Mouse (Mus musculus) hindbrain, embryonic 15.5 days (tissue): Measurements from ENCODE around the gene Ttll5. TPM values are rescaled to one million over a fixed set of nuclear protein-coding genes. Genes with fewer than 3 reads are reported as not detected.

Source experiments
- ATAC-seq: fragments of 200-750 bp; cut with Nextera tagmentation; 2 replicates; pipeline ENCODE4 v1.8.0; 2017; ENCODE audit warnings: low read depth, moderate number of reproducible peaks, moderate TSS enrichment; ENCODE audit not compliant: low FRiP score
- H3K27ac ChIP-seq: fragments of 300-500 bp; sonication (generic); replicated peaks from 2 replicates; pipeline ENCODE4 v1.5.1; 2015; ENCODE audit warnings: mild to moderate bottlenecking, inconsistent platforms
- H3K27me3 ChIP-seq: fragments of 300-500 bp; sonication (generic); 2 replicates; pipeline ENCODE4 v1.6.1; 2015; ENCODE audit warnings: control low read depth, inconsistent platforms
- H3K36me3 ChIP-seq: fragments of 300-500 bp; sonication (generic); 2 replicates; pipeline ENCODE4 v1.6.1; 2015; ENCODE audit warnings: control low read depth, inconsistent platforms
- H3K4me1 ChIP-seq: fragments of 300-500 bp; sonication (generic); replicated peaks from 2 replicates; pipeline ENCODE4 v1.6.1; 2015; ENCODE audit warnings: control low read depth, inconsistent platforms
- H3K4me2 ChIP-seq: fragments of 300-500 bp; sonication (generic); 2 replicates; pipeline ENCODE4 v1.6.1; 2015; ENCODE audit warnings: moderate library complexity, mild to moderate bottlenecking, inconsistent platforms
- H3K4me3 ChIP-seq: fragments of 300-500 bp; sonication (generic); 2 replicates; pipeline ENCODE4 v1.5.1; 2015; ENCODE audit warnings: mild to moderate bottlenecking, inconsistent platforms
- H3K9ac ChIP-seq: fragments of 300-500 bp; sonication (generic); 2 replicates; pipeline ENCODE4 v1.6.1; 2015; ENCODE audit warnings: inconsistent platforms
- H3K9me3 ChIP-seq: fragments of 300-500 bp; sonication (generic); 2 replicates; pipeline ENCODE4 v1.6.1; 2016; ENCODE audit warnings: control low read depth, inconsistent platforms
- WGBS: fragments of 180-500 bp; shearing (Covaris S2); methylation state at CpG from one replicate; pipeline ENCODE4 v1.1.7; 2015; 5-methylcytosine and 5-hydroxymethylcytosine counted together
- polyA plus RNA-seq: library from polyadenylated mRNA; unstranded; fragments of >200 nt; fragmentation: Nextera tagmentation; extraction: Ambion mirVana; gene quantifications from 2 replicates; pipeline ENCODE4 v1.2.1, GENCODE M21; 2015

Gene Ttll5
- polyA plus RNA-seq, 1 experiment from 2014 or later = 11.8 TPM

DNA sequence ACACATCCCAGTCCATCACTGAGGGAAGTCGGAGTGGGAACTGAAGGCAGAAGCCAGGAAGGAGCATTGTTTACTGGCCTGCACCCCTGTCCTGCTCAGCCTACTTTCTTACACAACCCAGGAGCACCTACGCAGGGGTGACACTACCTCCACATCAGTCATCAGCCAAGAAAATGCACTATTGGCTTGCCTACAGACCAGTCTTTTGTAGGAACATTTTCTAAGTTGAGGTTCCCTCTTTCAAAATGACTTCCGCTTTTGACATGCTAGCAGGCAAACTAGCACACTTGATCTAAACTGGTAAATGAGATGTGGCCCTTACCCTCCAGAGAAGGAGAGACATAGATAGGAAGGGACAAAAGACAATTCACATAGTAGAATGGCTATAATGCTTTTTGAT, 60.6 kb downstream of the Ttll5 start:
- Histone ChIP-seq H3K4me1 (peaks cover under 1% of the 10 kb centered on the region; the same call in 1 of the 2 replicates), H3K4me3 (no peak overlapping the region), H3K36me3 (peaks cover 5% of the 10 kb centered on the region; the same call in 1 of the 2 replicates), H3K9ac (no peak overlapping the region), H3K27ac (no peak overlapping the region), H3K9me3 (no peaks in the 10 kb centered on the region), H3K27me3 (no peaks in the 10 kb centered on the region), H3K4me2 (no peak overlapping the region)
- 97% methylated on average over 3 of the region's 3 CpGs for WGBS
- no peak for ATAC-seq

DNA sequence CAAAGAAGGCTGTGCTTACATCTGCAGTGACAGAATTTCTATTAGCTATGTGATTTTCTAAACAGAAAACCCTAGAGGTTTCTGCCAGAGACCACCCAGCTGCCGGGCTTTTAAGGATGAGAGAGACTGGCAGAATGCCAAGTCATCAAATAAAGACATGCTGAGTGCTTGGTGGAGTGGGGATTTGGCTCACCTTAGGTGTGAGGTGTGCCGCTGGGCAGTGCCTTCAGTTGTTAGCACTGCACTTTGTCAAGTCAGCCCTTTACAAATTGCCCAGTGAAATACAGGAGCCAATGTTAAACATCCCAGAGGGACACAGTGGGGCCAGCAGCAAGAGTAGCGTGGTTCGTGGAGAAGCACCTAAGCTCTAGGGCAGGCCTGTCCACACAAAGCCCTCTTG, 65.6 kb downstream of the Ttll5 start:
- Histone ChIP-seq H3K4me2 (no peak overlapping the region), H3K9me3 (no peaks in the 10 kb centered on the region), H3K4me1 (no peaks in the 10 kb centered on the region; the same call in 1 of the 2 replicates), H3K4me3 (no peak overlapping the region), H3K36me3 (peaks cover 14% of the 10 kb centered on the region), H3K27me3 (no peaks in the 10 kb centered on the region), H3K27ac (no peak overlapping the region), H3K9ac (no peak overlapping the region)
- WGBS = 35% methylated on average over 4 of the region's 4 CpGs
- ATAC-seq = no peak

DNA sequence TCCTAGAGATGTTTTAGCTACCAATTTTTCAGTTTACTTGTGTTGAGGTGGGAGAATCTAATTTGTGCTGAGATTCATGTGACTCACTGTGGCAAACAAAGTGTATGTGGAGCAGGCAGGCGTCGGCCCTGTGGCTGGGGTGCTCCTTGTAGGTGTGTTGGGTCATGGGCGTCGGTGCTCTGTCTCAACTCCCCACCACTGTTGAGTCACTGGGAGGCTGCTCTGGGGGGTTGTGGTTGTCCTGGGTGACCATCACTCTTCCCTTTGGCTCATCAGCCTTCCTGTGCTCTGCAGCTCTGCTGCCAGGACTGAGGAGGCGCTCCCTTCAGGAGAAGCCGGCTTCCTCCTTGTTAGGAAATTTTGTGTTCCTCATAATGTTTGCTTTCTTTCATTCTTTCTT, 79.5 kb downstream of the Ttll5 start:
- Histone ChIP-seq H3K4me3 (no peak overlapping the region), H3K4me2 (no peak overlapping the region), H3K9ac (no peak overlapping the region), H3K27ac (no peak overlapping the region), H3K9me3 (no peaks in the 10 kb centered on the region), H3K36me3 (peaks cover 13% of the 10 kb centered on the region; the same call in 1 of the 2 replicates), H3K4me1 (no peaks in the 10 kb centered on the region), H3K27me3 (no peaks in the 10 kb centered on the region)
- WGBS = 93% methylated on average over 6 of the region's 6 CpGs
- no peak for ATAC-seq

DNA sequence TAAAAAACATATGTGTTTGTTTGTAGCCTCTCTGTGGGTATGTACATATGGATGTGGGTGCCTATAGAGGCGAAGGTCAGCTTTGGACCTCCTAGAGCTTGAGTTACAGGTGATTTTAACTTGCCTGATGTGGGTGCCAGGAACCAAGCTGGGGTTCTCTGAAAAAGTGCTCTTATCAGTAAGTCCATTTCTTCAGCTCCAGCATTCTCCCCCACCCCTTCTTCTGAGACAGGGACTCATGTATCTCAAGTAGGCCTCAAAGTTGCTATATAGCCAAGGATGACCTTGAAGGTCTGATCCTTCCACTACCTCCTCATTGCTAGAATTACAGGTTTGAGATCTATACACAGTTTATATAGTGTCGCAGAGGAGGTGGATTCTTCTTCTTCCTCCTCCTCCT, 81.2 kb downstream of the Ttll5 start:
- Histone ChIP-seq H3K4me2 (no peak overlapping the region), H3K9ac (no peak overlapping the region), H3K4me1 (no peaks in the 10 kb centered on the region), H3K27ac (no peak overlapping the region), H3K27me3 (no peaks in the 10 kb centered on the region), H3K9me3 (no peaks in the 10 kb centered on the region), H3K36me3 (peaks cover 11% of the 10 kb centered on the region; the same call in 1 of the 2 replicates), H3K4me3 (no peak overlapping the region)
- ATAC-seq = no peak
- WGBS = 97% methylated on average over 2 of the region's 2 CpGs

DNA sequence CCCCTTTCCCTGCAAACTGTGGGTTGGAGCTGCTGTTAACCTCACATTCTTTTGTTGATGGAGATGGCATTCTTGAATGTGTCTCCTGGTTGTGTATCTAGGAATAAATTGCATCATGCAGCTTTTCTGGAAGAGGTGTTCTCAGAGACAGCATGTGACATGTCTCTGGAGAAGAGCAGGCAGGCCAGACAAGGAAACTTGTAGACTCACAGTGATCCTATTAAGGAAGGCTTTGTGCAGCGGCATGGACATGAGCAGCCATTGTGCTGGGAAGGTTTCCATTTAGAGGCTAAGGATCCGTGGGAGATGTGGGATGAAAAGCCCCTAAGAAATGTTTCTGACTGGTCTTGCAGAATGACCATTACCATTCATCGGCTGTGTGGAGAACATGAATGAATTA, 83.4 kb downstream of the Ttll5 start:
- Histone ChIP-seq H3K36me3 (0 out of 2 replicates have a peak, but pooled peaks cover 6% of the 10 kb centered on the region), H3K4me1 (no peaks in the 10 kb centered on the region), H3K9me3 (no peaks in the 10 kb centered on the region), H3K27ac (no peak overlapping the region), H3K9ac (no peak overlapping the region), H3K4me2 (no peak overlapping the region), H3K4me3 (no peak overlapping the region), H3K27me3 (no peaks in the 10 kb centered on the region)
- 47% methylated on average over 3 of the region's 3 CpGs for WGBS
- no peak for ATAC-seq

DNA sequence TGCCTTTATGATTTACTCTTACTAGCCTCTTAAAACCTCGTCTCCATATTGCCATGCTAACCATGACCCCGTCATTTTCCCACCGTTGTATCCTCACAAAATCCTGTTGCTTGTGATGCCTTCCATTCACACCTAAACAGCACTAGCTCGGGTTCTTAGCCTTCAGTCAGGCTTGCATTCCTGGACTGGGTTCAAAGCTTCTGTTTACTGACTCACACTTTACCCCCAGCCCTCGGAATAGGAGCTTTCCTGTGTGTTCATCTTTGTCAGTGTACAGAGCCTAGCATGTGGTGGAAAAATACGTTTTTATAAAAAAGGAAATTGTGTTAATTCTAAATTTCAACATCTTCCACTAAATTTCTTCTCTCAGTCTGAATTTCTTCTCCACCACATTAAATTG, 86.4 kb downstream of the Ttll5 start:
- H3K4me2 ChIP-seq = no peak overlapping the region
- H3K27me3 ChIP-seq = no peaks in the 10 kb centered on the region
- 85% methylated on average over 6 of the region's 6 CpGs for WGBS
- peaks cover 10% of the 10 kb centered on the region; the same call in 1 of the 2 replicates for H3K36me3 ChIP-seq
- no peak overlapping the region for H3K9ac ChIP-seq
- H3K4me3 ChIP-seq = no peak overlapping the region
- no peak overlapping the region for H3K27ac ChIP-seq
- no peak for ATAC-seq
- no peaks in the 10 kb centered on the region for H3K9me3 ChIP-seq
- no peaks in the 10 kb centered on the region for H3K4me1 ChIP-seq

DNA sequence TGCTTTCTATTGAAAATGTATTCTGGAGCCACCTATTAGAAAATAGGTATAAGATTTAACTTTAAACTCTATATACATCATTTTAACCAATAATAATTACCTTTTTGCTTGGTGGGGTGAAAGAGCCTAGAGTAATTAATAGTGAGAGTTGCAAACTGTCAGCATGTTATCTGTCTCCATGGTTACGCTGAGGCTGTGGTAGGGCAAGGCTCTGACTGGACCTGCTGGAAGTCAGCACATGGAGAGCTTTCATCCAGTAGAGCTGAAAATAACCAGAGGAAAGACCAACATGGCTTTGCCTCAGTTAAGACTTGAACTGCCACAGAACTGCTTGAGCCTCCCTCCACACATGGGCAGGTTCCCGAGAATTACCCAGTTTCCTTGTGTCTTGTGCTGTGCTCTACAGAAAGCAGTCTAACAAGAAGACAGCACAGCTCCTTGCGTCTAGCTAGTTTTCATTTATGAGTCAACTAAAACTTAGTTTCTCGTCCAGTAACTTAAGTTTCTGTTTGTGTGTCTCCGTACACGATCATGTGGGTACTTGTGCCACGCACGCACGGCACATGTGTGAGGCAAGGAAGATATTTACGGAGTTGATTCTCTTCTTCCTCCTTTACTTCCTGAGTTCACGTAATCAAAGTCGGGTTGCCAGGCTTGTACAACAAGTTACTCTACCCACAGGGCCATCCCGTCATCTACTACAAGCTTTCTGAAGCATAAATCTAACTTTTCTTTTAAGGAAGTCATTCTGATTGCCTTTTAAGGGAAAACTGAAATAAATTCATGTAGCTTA, 88.4 kb downstream of the Ttll5 start:
- H3K9ac ChIP-seq = no peak overlapping the region
- H3K4me2 ChIP-seq = no peak overlapping the region
- H3K4me3 ChIP-seq = no peak overlapping the region
- H3K27ac ChIP-seq = no peak overlapping the region
- peaks cover 10% of the 10 kb centered on the region; the same call in 1 of the 2 replicates for H3K36me3 ChIP-seq
- no peaks in the 10 kb centered on the region for H3K27me3 ChIP-seq
- no peaks in the 10 kb centered on the region for H3K4me1 ChIP-seq
- no peak for ATAC-seq
- no peaks in the 10 kb centered on the region for H3K9me3 ChIP-seq
- 90% methylated on average over 13 of the region's 13 CpGs for WGBS

DNA sequence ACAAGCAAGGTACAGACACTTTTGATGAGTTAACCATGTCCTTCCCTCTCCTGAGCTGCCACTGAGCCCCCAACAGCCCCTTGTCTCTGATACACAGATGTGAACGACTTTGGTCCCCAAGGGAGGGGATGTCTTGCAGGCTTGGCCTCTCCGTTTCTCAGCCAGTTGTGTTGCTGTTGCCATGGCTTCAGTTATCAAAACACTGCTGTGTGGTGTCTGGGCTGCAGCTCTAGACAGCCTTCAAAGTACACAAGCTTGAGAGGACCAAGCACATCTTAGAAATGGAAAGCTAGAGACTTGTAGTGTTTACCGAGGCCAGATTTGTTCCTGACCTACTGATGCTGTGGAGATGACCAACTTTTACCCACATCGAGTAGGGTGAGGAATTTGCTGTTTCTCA, 102.4 kb downstream of the Ttll5 start:
- Histone ChIP-seq H3K9me3 (no peaks in the 10 kb centered on the region), H3K4me2 (no peak overlapping the region), H3K4me3 (no peak overlapping the region), H3K9ac (no peak overlapping the region), H3K27me3 (no peaks in the 10 kb centered on the region), H3K4me1 (no peaks in the 10 kb centered on the region), H3K27ac (no peak overlapping the region), H3K36me3 (peaks cover 8% of the 10 kb centered on the region; the same call in 1 of the 2 replicates)
- WGBS = 65% methylated on average over 4 of the region's 4 CpGs
- no peak for ATAC-seq

DNA sequence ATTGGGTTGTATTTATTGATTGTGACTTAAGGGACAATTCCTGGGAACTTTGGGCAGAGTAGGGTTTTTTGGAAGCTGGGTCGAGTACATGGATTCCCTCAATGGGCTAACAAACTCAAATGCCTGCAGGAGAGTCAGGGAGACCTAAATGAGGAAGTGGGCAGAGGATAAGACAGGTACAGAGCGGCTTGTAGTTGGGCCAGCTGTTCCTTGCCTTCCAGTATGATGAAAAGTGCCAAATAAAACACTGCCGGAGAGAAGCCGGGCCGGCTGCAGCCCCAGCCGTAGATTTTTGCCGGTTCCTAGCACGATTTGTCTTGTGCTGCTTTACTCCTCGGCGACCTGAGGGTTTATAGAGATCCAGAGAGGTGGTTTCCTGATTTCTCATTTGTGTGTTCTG, 104.1 kb downstream of the Ttll5 start:
- no peak overlapping the region for H3K4me2 ChIP-seq
- H3K9me3 ChIP-seq = no peaks in the 10 kb centered on the region
- no peaks in the 10 kb centered on the region for H3K27me3 ChIP-seq
- H3K4me1 ChIP-seq = no peaks in the 10 kb centered on the region
- H3K27ac ChIP-seq = no peak overlapping the region
- no peak overlapping the region for H3K9ac ChIP-seq
- H3K4me3 ChIP-seq = no peak overlapping the region
- H3K36me3 ChIP-seq = peaks cover 15% of the 10 kb centered on the region; the same call in 1 of the 2 replicates
- 91% methylated on average over 10 of the region's 10 CpGs for WGBS
- no peak for ATAC-seq

DNA sequence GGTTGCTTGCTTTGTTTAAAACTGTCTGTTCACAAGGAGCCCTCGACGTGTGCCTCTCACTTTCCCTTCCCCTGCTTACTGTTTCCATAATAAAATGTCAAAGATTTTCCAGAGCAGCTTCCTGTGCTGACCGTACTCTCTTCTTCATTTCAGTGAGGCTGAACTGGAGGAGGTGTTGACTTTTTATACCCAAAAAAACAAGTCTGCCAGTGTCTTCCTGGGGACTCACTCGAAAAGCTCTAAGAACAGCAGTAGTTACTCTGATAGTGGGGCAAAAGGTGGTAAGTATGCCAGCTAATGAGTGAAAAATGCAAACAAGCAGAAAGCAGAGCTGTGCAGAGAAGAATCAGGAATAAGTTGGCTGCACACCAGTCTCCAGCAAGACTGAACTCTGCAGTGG, 105.3 kb downstream of the Ttll5 start:
- no peaks in the 10 kb centered on the region for H3K4me1 ChIP-seq
- no peak overlapping the region for H3K27ac ChIP-seq
- no peak for ATAC-seq
- no peaks in the 10 kb centered on the region for H3K27me3 ChIP-seq
- H3K4me2 ChIP-seq = no peak overlapping the region
- H3K9me3 ChIP-seq = no peaks in the 10 kb centered on the region
- 65% methylated on average over 4 of the region's 4 CpGs for WGBS
- peaks cover 21% of the 10 kb centered on the region; the same call in 1 of the 2 replicates for H3K36me3 ChIP-seq
- no peak overlapping the region for H3K4me3 ChIP-seq
- H3K9ac ChIP-seq = no peak overlapping the region

DNA sequence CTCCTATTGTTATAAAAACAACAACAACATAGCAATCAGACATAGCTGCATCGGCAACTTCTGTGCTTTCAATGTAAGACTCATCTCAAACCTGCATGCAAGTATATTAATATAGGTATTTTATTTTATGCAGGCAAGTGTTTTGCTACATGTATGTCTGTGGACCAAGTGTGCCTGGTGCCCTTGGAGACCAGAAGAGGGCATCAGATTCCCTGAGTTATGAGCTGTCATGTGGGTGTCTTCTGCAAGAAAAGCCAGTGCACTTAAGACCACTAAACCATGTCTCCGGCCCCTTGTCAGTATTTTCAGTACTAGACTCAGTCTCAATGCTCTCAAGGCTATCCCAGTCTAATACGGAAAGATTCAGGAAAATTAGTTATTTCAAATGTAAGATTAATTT, 106.3 kb downstream of the Ttll5 start:
- Histone ChIP-seq H3K4me1 (no peaks in the 10 kb centered on the region), H3K27ac (no peak overlapping the region), H3K9ac (no peak overlapping the region), H3K4me3 (no peak overlapping the region), H3K27me3 (no peaks in the 10 kb centered on the region), H3K9me3 (no peaks in the 10 kb centered on the region), H3K36me3 (peaks cover 21% of the 10 kb centered on the region; the same call in 1 of the 2 replicates), H3K4me2 (no peak overlapping the region)
- WGBS = 89% methylated on average over 3 of the region's 3 CpGs
- ATAC-seq = no peak

DNA sequence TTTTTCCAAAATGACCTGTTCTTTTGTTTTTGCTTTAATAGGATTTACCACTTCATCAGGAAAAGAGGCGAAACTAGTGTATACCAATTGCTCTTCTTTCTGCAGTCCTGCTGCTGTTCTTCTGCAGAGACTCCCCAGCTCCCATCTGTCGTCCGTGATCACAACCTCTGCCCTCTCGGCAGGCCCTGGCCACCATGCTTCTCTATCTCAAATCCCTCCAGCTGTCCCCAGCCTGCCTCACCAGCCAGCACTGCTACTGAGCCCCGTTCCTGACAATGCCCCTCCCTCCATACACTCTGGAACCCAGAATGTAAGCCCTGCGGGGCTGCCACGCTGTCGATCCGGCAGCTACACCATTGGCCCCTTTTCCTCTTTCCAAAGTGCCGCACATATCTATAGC, 108.8 kb downstream of the Ttll5 start:
- Histone ChIP-seq H3K9me3 (no peaks in the 10 kb centered on the region), H3K27ac (no peak overlapping the region), H3K4me1 (no peaks in the 10 kb centered on the region), H3K27me3 (no peaks in the 10 kb centered on the region), H3K36me3 (peaks cover 16% of the 10 kb centered on the region; the same call in 1 of the 2 replicates), H3K4me3 (no peak overlapping the region), H3K9ac (no peak overlapping the region), H3K4me2 (no peak overlapping the region)
- 74% methylated on average over 10 of the region's 10 CpGs for whole genome bisulfite sequencing
- no peak for ATAC-seq
